Comparison of ENCODE assay signal across 21 mouse cellular contexts in genomic region chr5:59756660-59757415, GRCm38 (mm10).
DNase-seq lines count a peak whose midpoint lies in the region; ATAC-seq and TF ChIP-seq lines count a peak whose summit lies in the region.
"Had no signal": no experiment of that assay in that cellular context is flagged by ENCODE, and none has a peak within 500 bp of the region (broad histone marks: within the 10 kb centered on the region; RNA-seq: fewer than 3 reads in every experiment).

No protein-coding gene starts in this region.

- no peak overlapping the region for H3K4me2 ChIP-seq in forebrain, embryonic 14.5 days (ENCODE audit: low read length)
- no peak overlapping the region for H3K4me2 ChIP-seq in forebrain, embryonic 11.5 days (ENCODE audit: low read depth, low read length, severe bottlenecking)
- H3K4me2 ChIP-seq: hindbrain, embryonic 15.5 days; limb, embryonic 12.5 days; liver, embryonic 13.5 days; lung, embryonic 15.5 days; midbrain, embryonic 12.5 days; neural tube, embryonic 15.5 days had no signal

- H3K9ac ChIP-seq in forebrain, embryonic 14.5 days (ENCODE audit: low read length) = no peak overlapping the region
- H3K9ac ChIP-seq in forebrain, embryonic 11.5 days (ENCODE audit: low read length) = no peak overlapping the region
- H3K9ac ChIP-seq: hindbrain, embryonic 15.5 days; limb, embryonic 12.5 days; liver, embryonic 13.5 days; lung, embryonic 15.5 days; midbrain, embryonic 12.5 days; neural tube, embryonic 15.5 days had no signal

- no peaks in the 10 kb centered on the region for H3K9me3 ChIP-seq in forebrain, embryonic 14.5 days (replicated peaks; ENCODE audit: control insufficient read depth, low read length)
- no peaks in the 10 kb centered on the region for H3K9me3 ChIP-seq in forebrain, embryonic 11.5 days (ENCODE audit: control insufficient read depth, low read length)
- H3K9me3 ChIP-seq: hindbrain, embryonic 15.5 days; limb, embryonic 12.5 days; liver, embryonic 13.5 days; lung, embryonic 15.5 days; midbrain, embryonic 12.5 days; neural tube, embryonic 15.5 days had no signal

- no peak overlapping the region for H3K4me3 ChIP-seq in forebrain, embryonic 14.5 days (ENCODE audit: low read depth, low read length)
- H3K4me3 ChIP-seq in forebrain, embryonic 11.5 days (ENCODE audit: low read depth, low read length) = no peak overlapping the region
- H3K4me3 ChIP-seq: hindbrain, embryonic 15.5 days; limb, embryonic 12.5 days; liver, embryonic 13.5 days; lung, embryonic 15.5 days; midbrain, embryonic 12.5 days; myocyte; neural tube, embryonic 15.5 days had no signal

- no peak for TF ChIP-seq CTCF in brain, embryonic 14.5 days (IDR thresholded peaks at IDR 0.05; ENCODE audit: borderline replicate concordance, extremely low read depth, insufficient read depth, insufficient read length)

- no peaks in the 10 kb centered on the region for H3K36me3 ChIP-seq in forebrain, embryonic 14.5 days (ENCODE audit: control insufficient read depth, insufficient read depth, low read length)
- H3K36me3 ChIP-seq in forebrain, embryonic 11.5 days (ENCODE audit: control insufficient read depth, insufficient read depth, low read length) = no peaks in the 10 kb centered on the region
- H3K36me3 ChIP-seq: hindbrain, embryonic 15.5 days; limb, embryonic 12.5 days; liver, embryonic 13.5 days; lung, embryonic 15.5 days; midbrain, embryonic 12.5 days; neural tube, embryonic 15.5 days had no signal

- H3K4me1 ChIP-seq in forebrain, embryonic 14.5 days (ENCODE audit: control insufficient read depth, insufficient read depth, low read length) = no peaks in the 10 kb centered on the region
- H3K4me1 ChIP-seq in forebrain, embryonic 11.5 days (replicated peaks; ENCODE audit: control insufficient read depth, insufficient read depth, low read length) = no peaks in the 10 kb centered on the region
- H3K4me1 ChIP-seq: hindbrain, embryonic 15.5 days; limb, embryonic 12.5 days; liver, embryonic 13.5 days; lung, embryonic 15.5 days; midbrain, embryonic 12.5 days; neural tube, embryonic 15.5 days had no signal

- ATAC-seq in forebrain, embryonic 14.5 days = peak; percentile 57; the same call in 1 of the 2 replicates
- ATAC-seq in forebrain, embryonic 11.5 days (replicated peaks; ENCODE audit: low FRiP score) = no peak
- no peak; the same call in 1 of the 2 replicates for ATAC-seq in frontal cortex, adult (ENCODE audit: low TSS enrichment)
- ATAC-seq: intestine, postnatal 0 days had no signal

- no peak overlapping the region for H3K27ac ChIP-seq in forebrain, embryonic 14.5 days (ENCODE audit: low read depth, low read length)
- no peak overlapping the region for H3K27ac ChIP-seq in forebrain, embryonic 11.5 days (ENCODE audit: low read depth, low read length)
- H3K27ac ChIP-seq: hindbrain, embryonic 15.5 days; limb, embryonic 12.5 days; liver, embryonic 13.5 days; lung, embryonic 15.5 days; macrophage; midbrain, embryonic 12.5 days; neural tube, embryonic 15.5 days; stomach, postnatal 0 days had no signal

- TF ChIP-seq POLR2A in brain, embryonic 14.5 days (IDR thresholded peaks at IDR 0.05; ENCODE audit: borderline replicate concordance, extremely low read depth, insufficient read depth, insufficient read length, poor library complexity, severe bottlenecking) = no peak

- 63% methylated on average over 4 of the region's 4 CpGs for WGBS in forebrain, embryonic 14.5 days
- WGBS in forebrain, embryonic 11.5 days = 80% methylated on average over 4 of the region's 4 CpGs

- H3K27me3 ChIP-seq in forebrain, embryonic 14.5 days (replicated peaks; ENCODE audit: control insufficient read depth, insufficient read depth, low read length) = no peaks in the 10 kb centered on the region
- H3K27me3 ChIP-seq in forebrain, embryonic 11.5 days (ENCODE audit: control insufficient read depth, insufficient read depth, low read length) = no peaks in the 10 kb centered on the region
- H3K27me3 ChIP-seq: hindbrain, embryonic 15.5 days; limb, embryonic 12.5 days; liver, embryonic 13.5 days; lung, embryonic 15.5 days; midbrain, embryonic 12.5 days; neural tube, embryonic 15.5 days had no signal

- peak; percentile 55 for DNase-seq in forebrain, embryonic 14.5 days (ENCODE audit: low spot score)
- no peak for DNase-seq in forebrain, embryonic 11.5 days (ENCODE audit: low spot score)
- peak; percentile 62 for DNase-seq in brain, embryonic 14.5 days (ENCODE audit: low read depth)
- peak; percentile 41 for DNase-seq in cerebellum, adult 9-10 months
- DNase-seq in layer of hippocampus, adult 9-11 months = peak; percentile 3
- no peak for DNase-seq in adrenal gland, adult 2 months
- no peak for DNase-seq in kidney, adult 9 months
- DNase-seq: adrenal gland, adult 8-10 months; gastrocnemius, postnatal 36 days; kidney, postnatal 14 days; liver, embryonic 13.5 days had no signal

Comparison
In these comparisons a context has a peak if more than half of its experiments do, and no peak if none do; other contexts are left out.
1. DNase-seq: peak in forebrain, embryonic 14.5 days (single experiment), brain, embryonic 14.5 days (single experiment), cerebellum, adult 9-10 months (single experiment) and layer of hippocampus, adult 9-11 months (single experiment); none in forebrain, embryonic 11.5 days (single experiment), adrenal gland, adult 2 months (single experiment) and kidney, adult 9 months (single experiment).